Mouse (Mus musculus): ENCODE measurements at regions not wholly inside any gene's neighbourhood (a gene's known extent, or its start where the extent isn't known, plus 50 kb on each side); places are given as distances from the start of the nearest gene placed in this dataset.

DNA sequence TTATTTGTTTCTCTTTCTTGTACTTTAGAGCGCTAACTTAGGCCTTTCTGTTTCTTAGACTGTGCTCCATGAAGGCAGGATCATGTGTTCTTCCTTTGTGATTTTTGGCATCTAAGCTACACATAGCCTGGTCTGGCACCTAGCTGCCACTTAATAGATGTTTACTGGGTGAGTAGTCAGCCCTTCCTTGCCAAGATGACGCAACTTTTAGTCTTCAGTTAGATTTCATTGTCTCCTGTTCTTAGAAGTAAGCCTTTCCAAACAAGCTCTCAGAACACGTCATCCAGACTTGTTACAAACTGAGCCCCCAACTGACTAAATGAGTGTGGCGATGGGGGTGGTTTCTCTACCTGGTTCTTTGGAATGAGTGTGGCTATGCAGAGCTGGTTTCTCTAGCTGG, 85.4 kb upstream of the Rapgef5 start:
- DNase-seq (ENCODE audit: low spot score in 2 of 2), result no peak

DNA sequence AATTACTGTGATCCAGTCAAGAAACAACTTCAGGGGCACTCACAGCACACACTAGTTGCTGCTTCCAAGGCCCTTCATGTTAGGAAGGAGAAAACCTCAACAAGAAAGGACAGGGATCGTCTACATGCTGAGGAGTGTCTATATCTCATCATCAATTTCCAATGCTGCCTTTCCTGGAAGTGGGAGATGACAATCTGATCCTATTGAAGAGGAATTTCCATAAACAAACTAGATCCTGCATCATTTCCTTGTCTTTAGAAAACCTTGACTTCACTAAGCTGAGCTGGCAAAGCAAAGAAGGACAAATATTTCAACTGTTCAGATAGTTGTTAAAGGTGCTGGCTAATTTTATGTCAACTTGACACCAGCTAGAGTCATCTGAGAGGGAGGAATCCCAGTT, 83.5 kb upstream of the Rapgef5 start:
- no peak for DNase-seq (ENCODE audit: low spot score in 2 of 2)

DNA sequence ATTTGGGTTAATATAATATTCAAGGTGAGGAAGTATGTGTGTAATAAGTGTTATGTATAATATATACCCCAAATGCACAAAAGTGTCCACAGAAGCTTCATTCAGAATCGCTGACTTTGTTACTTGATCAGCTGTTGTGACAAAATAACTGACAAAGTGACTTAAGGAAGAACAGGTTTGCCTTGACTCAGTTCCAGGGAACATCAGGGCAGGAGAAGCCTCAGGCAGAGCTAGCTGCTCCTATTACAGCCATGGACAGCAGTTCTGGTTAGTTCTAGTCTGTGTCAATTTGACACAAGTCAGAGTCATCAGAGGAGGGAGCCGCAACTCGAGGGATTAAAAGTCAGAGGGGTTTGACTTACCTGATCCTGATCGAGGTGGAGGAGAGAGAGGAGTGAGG, 79.3 kb upstream of the Rapgef5 start:
- DNase-seq (ENCODE audit: low spot score in 2 of 2), result no peak

DNA sequence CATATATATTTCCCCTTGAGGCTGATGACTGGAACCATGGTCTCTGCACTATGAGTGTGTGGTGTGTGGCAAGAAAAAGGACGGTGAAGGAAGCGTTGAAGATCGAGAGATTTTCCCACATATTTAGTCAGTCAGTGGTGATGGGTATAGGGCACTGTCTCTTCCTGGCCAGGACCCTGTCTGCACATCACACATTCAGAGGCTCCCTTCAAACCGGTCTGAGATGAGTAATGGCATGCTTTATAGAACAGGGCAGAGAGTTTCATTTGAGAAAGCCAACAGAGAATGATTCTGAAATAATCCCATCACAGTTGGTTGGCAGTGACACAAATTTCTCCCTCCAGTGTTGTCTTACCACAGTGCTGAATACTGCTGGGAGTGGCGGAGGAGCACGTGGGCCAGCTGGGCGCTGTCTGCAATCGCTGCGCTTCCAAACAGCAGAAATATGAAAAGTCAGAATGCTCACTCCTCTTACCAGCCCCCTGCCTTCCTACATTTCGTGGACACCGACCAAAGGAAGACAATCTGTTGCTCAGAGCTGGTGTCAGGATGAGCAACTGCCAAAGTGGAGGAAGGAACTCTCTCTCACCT, 77.2 kb upstream of the Rapgef5 start:
- DNase-seq (ENCODE audit: low spot score in 2 of 2), result peak; percentile 42 to 45

DNA sequence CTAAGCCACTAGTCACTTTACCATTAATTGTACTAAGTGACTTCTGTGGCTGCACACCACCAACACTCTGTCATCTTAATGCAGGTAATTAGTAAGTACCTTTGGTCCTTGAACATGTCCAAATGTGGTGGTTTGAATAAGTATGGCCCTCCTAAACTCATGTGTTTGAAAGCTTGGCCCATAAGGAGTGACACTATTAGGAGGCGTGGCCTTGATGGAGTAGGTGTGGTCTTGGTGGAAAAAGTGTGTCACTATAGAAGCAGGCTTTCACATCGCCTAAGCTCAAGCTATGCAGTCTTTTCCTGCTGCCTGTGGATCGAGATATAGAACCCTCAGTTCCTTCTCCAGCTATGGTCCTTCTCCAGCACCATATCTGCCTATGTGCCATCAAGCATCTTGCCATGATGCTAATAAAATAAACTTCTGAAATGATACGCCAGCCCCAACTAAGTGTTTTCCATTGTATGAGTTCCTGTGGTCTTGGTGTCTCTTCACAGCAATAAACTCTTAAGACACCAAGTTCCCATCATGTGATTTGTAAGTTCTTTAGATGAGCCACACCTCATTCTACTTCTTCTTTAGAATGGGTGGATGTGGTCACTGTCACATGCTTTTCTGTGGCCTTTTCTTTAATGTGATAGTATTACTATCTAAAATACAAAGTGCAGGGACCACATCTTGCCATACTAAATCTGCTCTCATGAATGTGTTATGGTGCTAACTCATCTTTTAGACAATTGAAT, 71.9 kb upstream of the Rapgef5 start:
- DNase-seq (ENCODE audit: low spot score in 2 of 2), result no peak

DNA sequence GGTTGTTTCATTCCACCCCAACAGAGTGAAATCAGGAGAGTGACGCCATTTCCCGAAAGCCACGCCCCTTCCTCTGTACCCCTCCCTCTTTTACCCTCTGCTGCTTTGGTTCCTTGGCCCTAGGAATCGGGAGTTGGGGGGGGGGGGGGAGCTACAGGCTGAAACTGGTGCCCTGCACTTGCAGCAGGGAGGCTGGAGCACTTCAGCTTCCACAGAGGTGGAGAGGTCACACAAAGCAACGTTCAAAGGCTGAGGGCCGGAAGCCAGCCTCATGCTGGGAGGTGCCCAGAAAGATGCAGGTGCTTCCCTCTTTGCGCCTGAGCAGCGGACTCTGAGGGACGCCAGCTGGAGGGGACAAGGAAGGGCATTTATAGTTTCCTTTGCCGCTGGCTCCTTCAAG, 69.1 kb upstream of the Rapgef5 start:
- no peak for DNase-seq (ENCODE audit: low spot score in 2 of 2)

DNA sequence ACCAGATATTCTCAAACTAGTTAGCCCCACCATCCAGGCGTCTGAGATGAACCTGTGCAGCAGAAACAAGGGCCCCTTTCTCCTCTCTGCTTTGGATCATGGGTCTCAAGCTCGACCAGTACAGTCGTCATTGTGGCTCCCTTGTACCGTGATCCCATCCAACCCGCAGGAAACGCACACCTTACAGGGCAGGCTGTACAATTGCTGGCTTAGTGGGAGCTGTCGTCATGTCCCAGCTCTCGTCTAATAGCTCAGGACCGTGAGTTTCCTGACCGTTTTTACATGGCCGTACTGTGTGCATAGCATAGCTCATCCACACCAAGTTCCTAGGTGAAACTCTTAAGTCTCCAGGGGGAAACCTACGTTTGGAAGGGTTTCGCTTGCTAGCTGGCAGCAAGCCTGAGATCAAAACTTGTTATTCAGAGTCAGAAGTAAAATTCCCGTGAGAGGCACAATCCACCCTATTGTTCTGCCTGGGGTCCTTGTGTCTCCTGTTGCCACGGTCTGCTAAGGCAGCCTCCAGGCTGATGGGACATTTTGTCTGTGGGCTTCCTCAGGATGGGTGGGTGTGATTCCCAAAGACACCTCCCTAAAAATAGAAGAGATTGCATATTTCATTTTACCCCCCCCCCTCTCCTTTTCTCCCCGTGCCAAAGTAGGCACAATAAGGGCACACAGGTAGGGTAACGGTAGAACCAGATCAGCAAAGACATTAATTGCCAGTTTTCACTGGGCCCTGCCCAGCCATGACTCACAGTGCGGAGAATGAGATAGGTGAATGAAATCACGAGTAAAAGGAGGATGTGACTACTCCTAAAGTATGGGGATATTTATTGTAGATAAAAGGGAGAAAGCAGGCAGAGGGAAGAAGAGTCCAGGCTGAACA, 68.2 kb upstream of the Rapgef5 start:
- no peak for DNase-seq (ENCODE audit: low spot score in 2 of 2)

DNA sequence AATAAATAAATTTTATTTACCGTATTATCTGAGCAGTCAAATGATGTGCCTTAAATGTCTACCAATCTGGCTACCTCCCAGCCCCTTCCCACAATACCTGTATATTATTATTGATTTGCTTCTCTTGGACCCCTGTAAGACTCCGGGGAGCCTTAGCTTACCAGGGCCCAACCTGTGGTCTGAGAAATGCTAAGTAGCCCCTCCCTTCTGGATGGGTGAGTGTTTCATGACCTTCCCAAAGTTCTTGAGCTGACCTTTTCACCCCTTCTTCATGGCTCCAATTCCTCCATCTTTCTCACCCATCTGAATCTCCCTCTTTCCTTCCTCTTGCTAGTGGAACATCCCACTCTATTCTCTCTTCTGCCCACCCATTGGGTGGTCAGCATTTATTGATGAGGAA, 67.2 kb upstream of the Rapgef5 start:
- no peak for DNase-seq (ENCODE audit: low spot score in 2 of 2)

DNA sequence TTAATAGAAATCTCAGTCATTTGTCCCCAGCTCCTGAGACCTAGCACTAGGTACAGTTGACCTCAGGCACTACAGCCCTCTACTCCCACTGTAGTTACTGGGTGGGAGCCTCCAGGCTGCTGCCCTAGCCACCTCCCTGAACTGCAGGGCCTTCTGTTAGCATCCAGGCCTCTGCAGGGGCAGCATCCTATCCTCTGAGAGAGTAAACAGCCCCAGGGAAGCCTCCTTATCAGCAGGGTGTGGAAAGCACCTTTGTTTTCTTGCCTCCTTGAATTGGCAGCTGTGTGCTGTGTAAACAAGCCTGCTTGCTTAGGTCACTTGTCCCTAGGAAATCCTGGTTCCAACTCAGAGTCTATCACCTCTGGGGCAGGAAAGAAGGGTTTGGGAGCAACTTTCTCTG, 66.2 kb upstream of the Rapgef5 start:
- no peak for DNase-seq (ENCODE audit: low spot score in 2 of 2)

DNA sequence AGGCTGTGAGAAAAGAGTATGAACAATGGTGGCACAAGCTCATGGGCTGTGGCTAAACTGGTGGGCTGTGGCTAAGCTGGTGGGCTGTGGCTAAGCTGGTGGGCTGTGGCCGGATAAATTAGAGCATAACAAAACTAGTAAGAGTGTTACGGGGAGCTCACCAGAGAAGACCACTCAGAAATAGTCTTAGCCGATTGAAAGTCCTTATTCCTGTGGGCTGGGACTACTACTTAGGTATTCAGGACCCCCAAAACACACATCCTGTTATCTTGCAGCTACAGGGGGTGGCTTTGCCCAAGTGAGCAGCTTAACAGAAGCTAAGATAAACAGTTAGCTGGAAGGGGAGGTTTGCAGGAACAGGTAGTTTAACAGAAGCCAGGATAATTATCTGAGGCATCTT, 65.4 kb upstream of the Rapgef5 start:
- DNase-seq (ENCODE audit: low spot score in 2 of 2), result no peak

DNA sequence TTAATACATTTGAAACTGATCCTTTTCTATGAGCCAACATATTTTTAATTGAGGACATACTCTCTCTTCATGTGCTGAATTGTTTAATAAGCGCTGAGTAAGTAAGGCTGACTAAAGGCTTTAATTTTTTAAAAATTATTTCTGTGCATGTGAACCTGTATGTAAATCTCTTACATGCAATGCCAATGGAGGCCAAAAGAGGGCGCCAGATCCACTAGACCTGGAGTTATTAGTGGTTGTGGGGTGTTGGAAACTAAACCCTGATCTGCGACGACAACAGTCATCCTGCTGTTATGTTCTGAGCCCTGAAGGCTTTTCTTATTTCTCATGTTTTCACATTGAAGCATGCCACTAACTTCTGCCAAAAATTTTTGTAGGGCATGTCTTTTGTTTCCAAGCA, 64.8 kb upstream of the Rapgef5 start:
- DNase-seq (ENCODE audit: low spot score in 2 of 2), result no peak

DNA sequence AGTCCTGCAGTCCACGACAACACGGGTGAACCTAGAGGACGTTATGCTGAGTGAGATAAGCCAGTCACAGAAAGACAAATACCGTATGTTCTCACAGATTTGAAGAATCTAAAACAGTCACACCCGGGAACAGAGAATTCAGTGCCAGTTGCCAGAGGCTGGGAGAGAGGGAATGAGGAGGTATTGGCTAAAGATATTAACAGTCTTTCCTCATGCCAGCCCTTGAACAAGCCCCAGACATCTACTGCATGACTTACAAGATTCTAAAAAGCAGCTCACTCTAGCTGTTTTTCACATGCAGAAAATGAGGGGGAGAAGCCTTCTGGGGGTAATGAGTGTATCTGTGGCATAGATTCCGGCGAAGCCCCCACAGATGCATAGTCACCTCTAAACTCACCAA, 60.5 kb upstream of the Rapgef5 start:
- DNase-seq (ENCODE audit: low spot score in 2 of 2), result no peak

DNA sequence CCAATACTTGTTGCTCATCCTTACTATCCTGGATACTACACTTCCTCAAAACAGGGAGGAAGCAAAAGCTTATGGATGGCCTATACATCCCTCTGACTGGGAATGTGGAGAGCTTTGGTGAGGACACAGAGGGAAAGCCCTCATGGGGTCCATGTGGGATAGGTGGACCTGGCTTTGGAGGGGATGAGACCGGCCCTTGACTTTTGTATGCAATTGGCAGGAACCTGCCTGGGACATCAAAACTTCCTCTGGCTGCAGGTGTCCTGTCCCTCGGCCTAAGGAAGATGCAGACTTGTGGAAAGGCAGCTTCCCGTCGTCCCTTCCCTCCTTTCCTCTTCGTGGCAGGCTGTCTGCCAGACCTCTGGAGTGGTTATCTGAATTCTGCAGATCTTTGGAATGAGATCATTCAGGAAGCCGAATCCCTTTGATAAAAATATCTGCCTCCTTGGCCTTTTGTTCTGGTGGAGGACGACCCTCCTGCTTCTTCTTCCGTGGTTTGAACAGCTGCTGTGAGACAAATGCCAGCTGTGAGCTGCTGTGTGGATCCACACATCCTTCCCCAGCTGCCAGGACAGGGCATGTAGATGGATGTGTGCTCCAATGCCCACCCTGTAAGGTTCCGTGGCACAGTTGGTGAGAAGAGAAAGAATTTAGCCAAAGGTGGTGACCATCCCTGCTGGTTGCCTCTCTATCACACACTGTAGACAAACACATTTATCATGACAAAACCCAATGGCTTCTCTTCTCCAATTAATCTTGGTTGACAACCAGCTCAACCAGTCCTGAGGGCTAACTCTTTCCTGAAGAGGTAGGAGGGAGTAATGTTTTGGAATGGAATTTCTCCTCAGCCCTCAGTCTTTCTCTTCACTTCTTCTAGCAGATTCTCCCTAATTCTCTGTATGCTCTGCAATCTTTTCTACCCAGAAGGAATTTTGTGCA, 57.9 kb upstream of the Rapgef5 start:
- no peak for DNase-seq (ENCODE audit: low spot score in 2 of 2)

DNA sequence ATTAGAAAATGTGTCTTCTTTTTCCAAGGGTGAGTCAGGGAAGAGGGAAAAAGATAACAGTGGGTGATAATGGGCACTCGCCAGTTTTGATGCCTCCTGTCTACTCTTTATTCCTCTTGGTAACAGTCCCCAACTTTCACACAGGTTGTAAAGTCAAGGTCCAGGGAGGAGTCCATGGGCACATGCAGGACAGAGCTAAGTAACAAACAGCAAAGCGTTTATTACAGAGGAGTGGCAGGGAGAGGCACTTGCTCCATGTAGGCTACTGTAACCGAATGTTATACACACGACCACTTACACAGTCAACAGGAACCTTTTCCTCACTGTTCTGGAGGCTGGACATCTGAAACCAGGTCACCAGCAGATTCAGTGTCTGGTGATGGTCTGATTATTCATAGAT, 56.7 kb upstream of the Rapgef5 start:
- DNase-seq (ENCODE audit: low spot score in 2 of 2), result no peak

DNA sequence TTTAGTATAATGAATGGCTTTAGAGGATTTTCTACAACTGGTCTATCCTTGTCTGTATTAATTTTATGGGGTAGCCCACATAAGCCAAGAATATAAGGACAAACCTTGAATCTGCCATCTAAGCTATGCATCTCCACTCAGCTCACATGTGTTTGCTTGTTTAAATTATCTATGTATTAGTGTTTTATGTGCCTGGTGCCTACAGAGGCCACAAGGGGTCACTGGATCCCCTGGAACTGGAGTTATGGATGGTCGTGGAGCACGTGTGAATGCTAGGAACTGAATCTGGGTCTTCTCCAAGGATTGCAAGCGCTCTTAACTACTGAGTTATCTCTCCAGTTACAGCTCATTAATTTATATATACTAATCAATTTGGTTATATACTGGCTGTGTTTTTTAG, 51.1 kb upstream of the Rapgef5 start:
- DNase-seq (ENCODE audit: low spot score in 2 of 2), result no peak

DNA sequence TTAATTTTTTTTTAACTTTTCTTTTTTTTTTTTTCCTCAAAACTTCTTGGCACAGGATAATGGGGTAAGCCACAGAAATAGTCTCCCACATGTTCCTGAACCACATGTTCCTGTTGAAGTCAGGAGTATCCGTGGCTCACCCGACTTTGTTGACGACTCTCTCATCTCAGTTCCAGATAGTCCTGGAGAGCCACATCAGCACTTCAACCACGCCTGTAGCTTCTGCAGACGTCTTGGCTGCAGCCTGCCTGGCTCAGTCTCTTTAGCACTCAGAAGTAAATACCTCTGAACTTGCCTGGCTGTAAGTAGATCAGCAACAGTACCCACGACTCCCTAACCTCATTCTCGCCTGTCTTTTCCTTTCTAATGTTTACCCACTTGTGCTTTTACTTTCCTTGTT, 50.3 kb upstream of the Rapgef5 start:
- DNase-seq (ENCODE audit: low spot score in 2 of 2), result no peak
